Mouse (Mus musculus): Measurements from ENCODE around the gene Tgfbr1. TPM values are rescaled to one million over a fixed set of nuclear protein-coding genes. Genes with fewer than 3 reads are reported as not detected.

Tgfbr1 gene
- polyA plus RNA-seq, 1 experiment from 2014 or later = 43.1 TPM

GRCm38 (mm10) chr4:47437365-47438340, 84.6 kb downstream of the Tgfbr1 start:
- peak; percentile 96 for DNase-seq (ENCODE audit: low spot score)
- H3K9me3 ChIP-seq (replicated peaks; ENCODE audit: control insufficient read depth, low read length) = no peaks in the 10 kb centered on the region
- H3K36me3 ChIP-seq (ENCODE audit: control insufficient read depth, insufficient read depth, low read length) = no peaks in the 10 kb centered on the region
- H3K4me1 ChIP-seq (ENCODE audit: control insufficient read depth, insufficient read depth, low read length) = peaks cover 3% of the 10 kb centered on the region; the same call in 1 of the 2 replicates
- ATAC-seq = peak; percentile 93
- H3K4me2 ChIP-seq (ENCODE audit: low read length) = peak overlapping the region; percentile 96
- WGBS = 1% methylated on average over 33 of the region's 33 CpGs
- peak overlapping the region; percentile 83 for H3K27ac ChIP-seq (ENCODE audit: low read depth, low read length)
- no peaks in the 10 kb centered on the region for H3K27me3 ChIP-seq (replicated peaks; ENCODE audit: control insufficient read depth, insufficient read depth, low read length)
- H3K9ac ChIP-seq (ENCODE audit: low read length) = peak overlapping the region; percentile 86
- peak overlapping the region; percentile 47 for H3K4me3 ChIP-seq (ENCODE audit: low read depth, low read length)

DNA sequence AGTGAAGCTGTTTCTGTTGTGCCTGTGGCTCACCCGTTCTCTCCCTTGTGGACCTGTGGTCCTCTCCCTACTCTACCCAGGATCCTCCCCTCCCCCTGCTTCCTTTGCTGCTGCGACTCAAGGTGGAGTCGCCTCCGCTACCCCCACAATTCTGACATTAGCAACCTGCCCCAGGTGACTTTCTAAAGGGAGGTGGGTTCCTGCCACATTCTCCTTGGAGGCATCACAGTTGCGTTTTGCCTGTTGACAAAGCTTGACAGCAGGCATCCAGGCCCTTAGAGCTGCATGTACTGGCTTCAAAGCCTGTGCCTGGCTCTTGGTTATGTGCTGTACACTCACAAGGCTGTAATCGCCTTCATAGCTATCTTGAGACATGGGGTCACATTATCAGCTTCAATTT, 85.9 kb downstream of the Tgfbr1 start:
- H3K9me3 ChIP-seq (replicated peaks; ENCODE audit: control insufficient read depth, low read length) = no peaks in the 10 kb centered on the region
- no peak overlapping the region for H3K9ac ChIP-seq (ENCODE audit: low read length)
- no peak overlapping the region for H3K4me3 ChIP-seq (ENCODE audit: low read depth, low read length)
- no peak overlapping the region for H3K27ac ChIP-seq (ENCODE audit: low read depth, low read length)
- H3K36me3 ChIP-seq (ENCODE audit: control insufficient read depth, insufficient read depth, low read length) = no peaks in the 10 kb centered on the region
- H3K4me2 ChIP-seq (ENCODE audit: low read length) = no peak overlapping the region
- H3K27me3 ChIP-seq (replicated peaks; ENCODE audit: control insufficient read depth, insufficient read depth, low read length) = no peaks in the 10 kb centered on the region
- WGBS = 81% methylated on average over 6 of the region's 6 CpGs
- DNase-seq (ENCODE audit: low spot score) = no peak
- ATAC-seq = no peak
- peaks cover 3% of the 10 kb centered on the region; the same call in 1 of the 2 replicates for H3K4me1 ChIP-seq (ENCODE audit: control insufficient read depth, insufficient read depth, low read length)

- no peak for ATAC-seq
- 91% methylated on average over 11 of the region's 11 CpGs for WGBS
- H3K9me3 ChIP-seq (replicated peaks; ENCODE audit: control insufficient read depth, low read length) = no peaks in the 10 kb centered on the region
- no peaks in the 10 kb centered on the region for H3K27me3 ChIP-seq (replicated peaks; ENCODE audit: control insufficient read depth, insufficient read depth, low read length)
- no peaks in the 10 kb centered on the region for H3K36me3 ChIP-seq (ENCODE audit: control insufficient read depth, insufficient read depth, low read length)
- no peak overlapping the region for H3K9ac ChIP-seq (ENCODE audit: low read length)
- no peak overlapping the region for H3K4me3 ChIP-seq (ENCODE audit: low read depth, low read length)
- H3K27ac ChIP-seq (ENCODE audit: low read depth, low read length) = no peak overlapping the region
- peaks cover 3% of the 10 kb centered on the region; the same call in 1 of the 2 replicates for H3K4me1 ChIP-seq (ENCODE audit: control insufficient read depth, insufficient read depth, low read length)
- no peak for DNase-seq (ENCODE audit: low spot score)
- H3K4me2 ChIP-seq (ENCODE audit: low read length) = no peak overlapping the region
Measured at GRCm38 (mm10) chr4:47440951-47441350, 87.9 kb downstream of the Tgfbr1 start.

GRCm38 (mm10) chr4:47448526-47448925, 95.5 kb downstream of the Tgfbr1 start:
- H3K4me3 ChIP-seq (ENCODE audit: low read depth, low read length) = no peak overlapping the region
- H3K4me1 ChIP-seq (ENCODE audit: control insufficient read depth, insufficient read depth, low read length) = peaks cover 3% of the 10 kb centered on the region; the same call in 1 of the 2 replicates
- WGBS = 90% methylated on average over 3 of the region's 3 CpGs
- H3K9ac ChIP-seq (ENCODE audit: low read length) = no peak overlapping the region
- no peaks in the 10 kb centered on the region for H3K9me3 ChIP-seq (replicated peaks; ENCODE audit: control insufficient read depth, low read length)
- H3K27ac ChIP-seq (ENCODE audit: low read depth, low read length) = no peak overlapping the region
- no peaks in the 10 kb centered on the region for H3K27me3 ChIP-seq (replicated peaks; ENCODE audit: control insufficient read depth, insufficient read depth, low read length)
- DNase-seq (ENCODE audit: low spot score) = no peak
- H3K36me3 ChIP-seq (ENCODE audit: control insufficient read depth, insufficient read depth, low read length) = no peaks in the 10 kb centered on the region
- no peak for ATAC-seq
- no peak overlapping the region for H3K4me2 ChIP-seq (ENCODE audit: low read length)

DNA sequence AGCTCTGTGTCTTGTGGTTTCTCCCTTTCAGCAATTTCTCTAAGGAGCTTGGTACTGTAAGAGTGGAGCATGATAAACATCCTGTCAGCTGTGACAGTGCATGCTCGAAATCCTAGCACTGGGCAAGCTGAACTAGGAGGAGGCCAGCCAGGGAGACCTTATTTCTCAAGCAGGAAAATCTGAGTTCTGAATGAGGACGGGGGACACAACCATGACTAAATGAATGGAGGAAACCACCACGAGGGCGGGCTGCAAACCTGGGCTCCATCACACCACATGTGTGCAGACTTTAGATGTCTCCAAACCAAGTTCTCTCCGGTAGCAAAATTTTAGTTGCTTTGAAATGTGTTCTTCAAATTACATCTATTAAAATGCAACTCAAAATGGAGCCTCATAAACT, 96.1 kb downstream of the Tgfbr1 start:
- Histone ChIP-seq H3K36me3 (ENCODE audit: control insufficient read depth, insufficient read depth, low read length) (no peaks in the 10 kb centered on the region), H3K4me2 (ENCODE audit: low read length) (no peak overlapping the region), H3K27ac (ENCODE audit: low read depth, low read length) (no peak overlapping the region), H3K4me1 (ENCODE audit: control insufficient read depth, insufficient read depth, low read length) (peaks cover 3% of the 10 kb centered on the region; the same call in 1 of the 2 replicates), H3K9me3 (replicated peaks; ENCODE audit: control insufficient read depth, low read length) (no peaks in the 10 kb centered on the region), H3K9ac (ENCODE audit: low read length) (no peak overlapping the region), H3K27me3 (replicated peaks; ENCODE audit: control insufficient read depth, insufficient read depth, low read length) (no peaks in the 10 kb centered on the region), H3K4me3 (ENCODE audit: low read depth, low read length) (no peak overlapping the region)
- 56% methylated on average over 5 of the region's 5 CpGs for WGBS
- no peak for DNase-seq (ENCODE audit: low spot score)
- ATAC-seq = no peak

DNA sequence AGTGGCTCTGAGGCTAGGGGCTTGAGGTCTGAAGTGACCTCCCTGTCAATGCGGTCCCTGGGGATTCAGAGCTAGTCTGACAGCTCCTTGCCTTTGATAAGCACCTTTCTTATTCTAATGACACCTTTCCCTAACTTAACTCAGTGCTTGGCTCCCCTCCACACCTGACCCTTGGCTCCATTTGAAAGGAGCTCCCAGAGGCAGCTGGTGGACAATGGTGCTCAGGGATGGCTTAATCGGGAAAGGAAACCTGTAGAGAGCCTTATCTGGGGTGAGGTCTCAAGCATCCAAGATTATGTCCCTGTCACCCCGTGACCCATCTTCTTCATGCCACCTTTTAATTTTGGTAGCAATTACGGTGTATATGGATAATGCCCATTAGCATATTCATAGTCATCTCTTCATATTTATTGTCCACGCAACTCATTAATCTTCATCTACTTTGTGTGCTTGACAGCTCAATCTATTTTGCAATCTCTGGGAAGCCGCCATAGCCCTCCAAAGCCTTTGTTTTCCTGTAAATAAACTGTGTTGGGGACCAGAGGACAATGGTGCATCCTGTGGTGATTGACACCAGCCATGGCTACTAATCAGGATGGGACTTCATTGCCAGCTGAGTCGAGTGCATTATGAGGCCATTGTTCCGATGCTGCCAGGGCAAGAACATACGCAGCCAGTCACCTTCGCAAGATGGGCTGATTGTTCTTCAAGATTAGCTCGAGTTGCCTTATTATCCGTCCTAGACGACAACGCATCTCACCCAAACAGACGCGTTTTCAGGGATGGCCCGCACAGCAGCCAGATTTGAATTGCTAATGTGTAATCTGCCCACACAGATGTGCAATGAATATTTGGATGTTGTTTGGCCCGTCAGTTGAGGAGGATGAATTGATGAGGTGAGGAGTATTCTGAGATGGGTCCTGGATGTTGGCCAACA, 96.8 kb downstream of the Tgfbr1 start:
- Histone ChIP-seq H3K4me2 (ENCODE audit: low read length) (no peak overlapping the region), H3K36me3 (ENCODE audit: control insufficient read depth, insufficient read depth, low read length) (no peaks in the 10 kb centered on the region), H3K4me1 (ENCODE audit: control insufficient read depth, insufficient read depth, low read length) (peaks cover 3% of the 10 kb centered on the region; the same call in 1 of the 2 replicates), H3K9ac (ENCODE audit: low read length) (no peak overlapping the region), H3K9me3 (replicated peaks; ENCODE audit: control insufficient read depth, low read length) (no peaks in the 10 kb centered on the region), H3K27ac (ENCODE audit: low read depth, low read length) (no peak overlapping the region), H3K4me3 (ENCODE audit: low read depth, low read length) (no peak overlapping the region), H3K27me3 (replicated peaks; ENCODE audit: control insufficient read depth, insufficient read depth, low read length) (no peaks in the 10 kb centered on the region)
- WGBS = 16% methylated on average over 18 of the region's 18 CpGs
- ATAC-seq = no peak
- no peak for DNase-seq (ENCODE audit: low spot score)

Other genes with a start within 250 kb of the Tgfbr1 start
- gene Col15a1, start 145.1 kb upstream of the Tgfbr1 start, polyA plus RNA-seq (2014; fragmentation: Nextera tagmentation; extraction: Ambion mirVana) = 1.9 TPM in 2 replicates
- 205 and 224 TPM in 2 replicates for gene Alg2, start 121.1 kb downstream of the Tgfbr1 start, polyA plus RNA-seq (2014; fragmentation: Nextera tagmentation; extraction: Ambion mirVana)
- gene Sec61b, start 121.4 kb downstream of the Tgfbr1 start, polyA plus RNA-seq (2014; fragmentation: Nextera tagmentation; extraction: Ambion mirVana) = 289 and 313 TPM in 2 replicates